ENCODE assay signal across 16 mouse cellular contexts in the genomic region with DNA sequence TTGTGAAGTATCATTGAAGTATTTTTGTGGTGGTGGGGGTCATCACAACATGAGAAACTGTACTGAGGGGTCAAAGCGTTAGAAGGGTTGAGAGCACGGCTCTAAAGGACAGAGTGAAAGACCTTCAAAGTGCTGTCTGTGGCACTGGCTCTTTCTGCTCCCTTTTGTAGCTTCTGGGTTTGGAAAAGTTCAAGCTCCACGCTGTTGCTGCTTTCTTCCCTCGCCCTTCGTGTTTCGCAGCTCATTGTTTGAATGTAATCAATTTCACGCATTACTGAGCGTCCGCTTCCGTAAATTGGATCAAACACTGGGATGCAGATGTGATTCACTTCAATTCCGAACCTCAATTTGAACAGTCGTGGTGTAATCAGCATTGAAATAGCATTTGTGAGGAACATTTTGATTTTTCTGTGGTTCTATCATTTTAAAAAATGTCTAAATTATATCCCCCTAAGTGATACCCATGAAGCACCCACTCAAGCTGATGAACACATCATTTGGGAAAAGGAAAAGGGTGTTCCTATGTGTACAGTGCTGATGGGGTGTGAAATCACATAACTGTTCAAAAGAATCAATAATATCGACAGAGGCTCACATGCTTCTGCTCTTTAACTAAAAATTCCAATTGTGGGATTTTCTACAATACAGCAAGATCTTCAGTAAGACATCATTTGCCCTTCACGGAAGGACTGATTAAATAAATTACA.
DNase-seq lines count a peak whose midpoint lies in the region; ATAC-seq lines count a peak whose summit lies in the region.
"Had no signal": no experiment of that assay in that cellular context is flagged by ENCODE, and none has a peak within 500 bp of the region (broad histone marks: within the 10 kb centered on the region; RNA-seq: fewer than 3 reads in every experiment).

No protein-coding gene starts in this region.

- DNase-seq in Muller cell, postnatal 12 days (ENCODE audit: inconsistent ontology term): peak; percentile 94
- DNase-seq in ovary, postnatal 36 days (ENCODE audit: low spot score): no peak
- DNase-seq in testis, postnatal 10 days (ENCODE audit: low spot score): no peak
- DNase-seq: adrenal gland, adult 8-10 months; heart, adult 2 months; heart, postnatal 10 days; kidney, postnatal 14 days; lung, postnatal 36 days; right cerebral cortex, adult 18-20 months had no signal

- whole genome bisulfite sequencing in forebrain, embryonic 12.5 days: 12% methylated on average over 14 of the region's 14 CpGs
- WGBS in hindbrain, embryonic 15.5 days: 14% methylated on average over 14 of the region's 14 CpGs
- 13% methylated on average over 14 of the region's 14 CpGs for WGBS in midbrain, embryonic 16.5 days
- WGBS in intestine, embryonic 16.5 days: 82% methylated on average over 14 of the region's 14 CpGs

- H3K4me3 ChIP-seq in forebrain, embryonic 12.5 days (replicated peaks): no peak overlapping the region
- no peak overlapping the region for H3K4me3 ChIP-seq in hindbrain, embryonic 15.5 days
- no peak overlapping the region for H3K4me3 ChIP-seq in midbrain, embryonic 16.5 days (ENCODE audit: low read depth, low read length)
- H3K4me3 ChIP-seq in intestine, embryonic 16.5 days (ENCODE audit: low read length): no peak overlapping the region
- H3K4me3 ChIP-seq: heart, adult 2 months; limb, embryonic 12.5 days had no signal

- no peaks in the 10 kb centered on the region for H3K9me3 ChIP-seq in forebrain, embryonic 12.5 days
- H3K9me3 ChIP-seq in hindbrain, embryonic 15.5 days: no peaks in the 10 kb centered on the region
- H3K9me3 ChIP-seq in midbrain, embryonic 16.5 days (replicated peaks; ENCODE audit: control insufficient read depth, low read length, poor library complexity, severe bottlenecking): no peaks in the 10 kb centered on the region
- no peaks in the 10 kb centered on the region for H3K9me3 ChIP-seq in intestine, embryonic 16.5 days (ENCODE audit: control insufficient read depth, low read length)
- H3K9me3 ChIP-seq: limb, embryonic 12.5 days had no signal

- H3K9ac ChIP-seq in forebrain, embryonic 12.5 days: no peak overlapping the region
- no peak overlapping the region for H3K9ac ChIP-seq in hindbrain, embryonic 15.5 days
- H3K9ac ChIP-seq in midbrain, embryonic 16.5 days (ENCODE audit: low read depth, low read length): no peak overlapping the region
- H3K9ac ChIP-seq in intestine, embryonic 16.5 days (ENCODE audit: low read depth, low read length): no peak overlapping the region
- H3K9ac ChIP-seq: limb, embryonic 12.5 days had no signal

- peaks cover 12% of the 10 kb centered on the region; the same call in 1 of the 2 replicates for H3K27me3 ChIP-seq in forebrain, embryonic 12.5 days
- H3K27me3 ChIP-seq in hindbrain, embryonic 15.5 days: no peaks in the 10 kb centered on the region
- H3K27me3 ChIP-seq in midbrain, embryonic 16.5 days (ENCODE audit: control insufficient read depth, insufficient read depth, low read depth, low read length): no peaks in the 10 kb centered on the region
- no peaks in the 10 kb centered on the region for H3K27me3 ChIP-seq in intestine, embryonic 16.5 days (replicated peaks; ENCODE audit: control insufficient read depth, insufficient read depth, low read length)
- H3K27me3 ChIP-seq: limb, embryonic 12.5 days had no signal

- peaks cover 15% of the 10 kb centered on the region for H3K4me1 ChIP-seq in forebrain, embryonic 12.5 days
- H3K4me1 ChIP-seq in hindbrain, embryonic 15.5 days (replicated peaks): peaks cover 10% of the 10 kb centered on the region; the same call in 1 of the 2 replicates
- H3K4me1 ChIP-seq in midbrain, embryonic 16.5 days (ENCODE audit: control insufficient read depth, insufficient read depth, low read length): no peaks in the 10 kb centered on the region; the same call in 1 of the 2 replicates
- H3K4me1 ChIP-seq in intestine, embryonic 16.5 days (ENCODE audit: control insufficient read depth, insufficient read depth, low read length): no peaks in the 10 kb centered on the region
- H3K4me1 ChIP-seq: limb, embryonic 12.5 days had no signal

- ATAC-seq in forebrain, embryonic 12.5 days (ENCODE audit: low FRiP score): peak; percentile 68; the same call in 1 of the 2 replicates
- ATAC-seq in hindbrain, embryonic 15.5 days (ENCODE audit: low FRiP score, low read depth): no peak
- ATAC-seq in midbrain, embryonic 16.5 days: no peak
- no peak for ATAC-seq in granulocyte monocyte progenitor cell, adult 5-6 weeks (replicated peaks; ENCODE audit: poor library complexity, severe bottlenecking)
- ATAC-seq in intestine, embryonic 16.5 days: no peak
- ATAC-seq: intestine, postnatal 0 days had no signal

- H3K36me3 ChIP-seq in forebrain, embryonic 12.5 days (replicated peaks): no peaks in the 10 kb centered on the region
- no peaks in the 10 kb centered on the region for H3K36me3 ChIP-seq in hindbrain, embryonic 15.5 days
- no peaks in the 10 kb centered on the region for H3K36me3 ChIP-seq in midbrain, embryonic 16.5 days (ENCODE audit: control insufficient read depth, insufficient read depth, low read length)
- H3K36me3 ChIP-seq in intestine, embryonic 16.5 days (ENCODE audit: control insufficient read depth, insufficient read depth, low read length): no peaks in the 10 kb centered on the region
- H3K36me3 ChIP-seq: limb, embryonic 12.5 days had no signal

- no peak overlapping the region for H3K27ac ChIP-seq in forebrain, embryonic 12.5 days
- H3K27ac ChIP-seq in hindbrain, embryonic 15.5 days (replicated peaks): 0 out of 2 replicates have a peak overlapping the region, but pooled peaks have one; percentile 3
- no peak overlapping the region for H3K27ac ChIP-seq in midbrain, embryonic 16.5 days (ENCODE audit: low read length)
- no peak overlapping the region for H3K27ac ChIP-seq in intestine, embryonic 16.5 days (ENCODE audit: low read length)
- H3K27ac ChIP-seq: heart, adult 2 months; limb, embryonic 12.5 days had no signal

- H3K4me2 ChIP-seq in forebrain, embryonic 12.5 days: peak overlapping the region; percentile 17; the same call in 1 of the 2 replicates
- H3K4me2 ChIP-seq in hindbrain, embryonic 15.5 days: peak overlapping the region; percentile 9; the same call in 1 of the 2 replicates
- H3K4me2 ChIP-seq in midbrain, embryonic 16.5 days (ENCODE audit: low read length): peak overlapping the region; percentile 21; the same call in 1 of the 2 replicates
- no peak overlapping the region for H3K4me2 ChIP-seq in intestine, embryonic 16.5 days (ENCODE audit: low read depth, low read length)
- H3K4me2 ChIP-seq: limb, embryonic 12.5 days had no signal
